Mouse (Mus musculus): ENCODE data around the gene Myo1g.

The Myo1g gene

GRCm38 (mm10) chr11:6520507-6521173 lies at the start of gene Myo1g:
Gene Myo1g, minus strand, starts transcription at chr11:6520965.
- DNase-seq (ENCODE audit: low read depth): peak; percentile 88

- no peak for DNase-seq (ENCODE audit: low read depth)
Observed at GRCm38 (mm10) chr11:6569410-6569777, 48.6 kb upstream of the Myo1g start.

- peak; percentile 57 for DNase-seq (ENCODE audit: low read depth)
Observed at GRCm38 (mm10) chr11:6568584-6569409, 48.0 kb upstream of the Myo1g start.

- DNase-seq (ENCODE audit: low read depth): peak; percentile 78
Observed at GRCm38 (mm10) chr11:6567951-6568350, 47.2 kb upstream of the Myo1g start.

GRCm38 (mm10) chr11:6566496-6566895 lies 45.7 kb upstream of the Myo1g start:
- DNase-seq (ENCODE audit: low read depth): peak; percentile 61

- DNase-seq (ENCODE audit: low read depth): peak; percentile 36
Observed at GRCm38 (mm10) chr11:6563201-6563600, 42.4 kb upstream of the Myo1g start.

- peak; percentile 68 for DNase-seq (ENCODE audit: low read depth)
Observed at GRCm38 (mm10) chr11:6562359-6562758, 41.6 kb upstream of the Myo1g start.

- DNase-seq (ENCODE audit: low read depth): peak; percentile 37
Observed at GRCm38 (mm10) chr11:6561474-6561873, 40.7 kb upstream of the Myo1g start.

- peak; percentile 86 for DNase-seq (ENCODE audit: low read depth)
Observed at GRCm38 (mm10) chr11:6560655-6561360, 40.0 kb upstream of the Myo1g start.

- DNase-seq (ENCODE audit: low read depth): peak; percentile 77
Observed at GRCm38 (mm10) chr11:6559996-6560395, 39.2 kb upstream of the Myo1g start.

GRCm38 (mm10) chr11:6558234-6558633 lies 37.5 kb upstream of the Myo1g start:
- DNase-seq (ENCODE audit: low read depth): peak; percentile 80

- no peak for DNase-seq (ENCODE audit: low read depth)
Observed at GRCm38 (mm10) chr11:6550201-6550600, 29.4 kb upstream of the Myo1g start.

- DNase-seq (ENCODE audit: low read depth): no peak
Observed at GRCm38 (mm10) chr11:6549770-6550169, 29.0 kb upstream of the Myo1g start.

GRCm38 (mm10) chr11:6547696-6548325 lies 27.0 kb upstream of the Myo1g start:
- peak; percentile 49 for DNase-seq (ENCODE audit: low read depth)

GRCm38 (mm10) chr11:6547037-6547680 lies 26.4 kb upstream of the Myo1g start:
- DNase-seq (ENCODE audit: low read depth): peak; percentile 79

GRCm38 (mm10) chr11:6546205-6547013 lies 25.6 kb upstream of the Myo1g start, which contains the start of gene Ccm2:
Gene Ccm2, plus strand, starts transcription at chr11:6546887.
- DNase-seq (ENCODE audit: low read depth): peak; percentile 96

- no peak for DNase-seq (ENCODE audit: low read depth)
Observed at GRCm38 (mm10) chr11:6545857-6546192, 25.1 kb upstream of the Myo1g start.

- DNase-seq (ENCODE audit: low read depth): no peak
Observed at GRCm38 (mm10) chr11:6545186-6545856, 24.6 kb upstream of the Myo1g start.

GRCm38 (mm10) chr11:6544683-6545082 lies 23.9 kb upstream of the Myo1g start:
- DNase-seq (ENCODE audit: low read depth): no peak

- DNase-seq (ENCODE audit: low read depth): no peak
Observed at GRCm38 (mm10) chr11:6530746-6531145, 10.0 kb upstream of the Myo1g start.
